Mouse (Mus musculus) embryo, embryonic 10 days (tissue): ENCODE measurements around the gene Ppp1r32.

Source experiments
- DNase-seq: peaks from one replicate; pipeline ENCODE4 v3.0.0-alpha.2; 2015; ENCODE audit warnings: low spot score

Gene Ppp1r32

DNA sequence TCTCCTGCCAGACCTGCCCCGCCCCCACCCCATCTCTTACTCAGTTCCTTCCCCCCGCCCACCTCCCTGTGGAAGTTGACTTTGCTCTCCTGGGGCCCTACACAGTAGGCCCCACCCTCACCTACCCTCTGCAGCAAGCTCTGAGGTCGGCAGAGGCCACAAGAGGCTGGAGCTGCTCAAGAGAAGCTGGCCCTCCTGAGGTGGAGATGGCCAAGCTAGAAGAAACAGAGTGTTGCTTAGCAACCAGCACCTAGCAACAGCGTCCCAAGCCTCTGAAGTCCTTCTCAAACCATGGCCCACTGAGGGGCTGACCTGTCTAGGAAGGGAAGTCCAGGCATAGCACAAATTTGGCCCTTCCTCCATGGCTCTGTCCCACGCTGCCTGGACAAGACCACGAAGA lies at the start of gene Ppp1r32:
Gene Ppp1r32, minus strand, starts transcription at position 226 of the 400 bp plus-strand sequence.
- DNase-seq, result peak; percentile 88

DNA sequence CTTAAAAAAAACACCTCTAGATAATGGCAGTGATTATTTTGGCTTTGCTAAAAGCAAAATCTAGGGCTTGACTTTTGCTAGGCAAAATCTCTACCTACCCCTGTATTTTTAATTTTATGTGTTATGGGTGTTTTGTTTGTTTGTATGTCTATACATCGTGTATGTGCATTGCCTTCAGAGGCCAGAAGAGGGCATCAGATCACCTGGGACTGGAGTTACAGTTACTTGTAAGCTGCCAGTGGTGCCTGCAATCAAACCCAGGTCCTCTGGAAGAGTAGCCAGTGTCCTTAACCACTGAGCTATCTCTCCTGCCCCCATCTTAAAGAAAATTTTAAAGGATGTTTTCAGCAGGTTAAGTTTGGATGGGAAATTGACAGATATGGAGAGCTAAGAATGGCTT lies 47.4 kb upstream of the Ppp1r32 start:
- DNase-seq, result no peak

DNA sequence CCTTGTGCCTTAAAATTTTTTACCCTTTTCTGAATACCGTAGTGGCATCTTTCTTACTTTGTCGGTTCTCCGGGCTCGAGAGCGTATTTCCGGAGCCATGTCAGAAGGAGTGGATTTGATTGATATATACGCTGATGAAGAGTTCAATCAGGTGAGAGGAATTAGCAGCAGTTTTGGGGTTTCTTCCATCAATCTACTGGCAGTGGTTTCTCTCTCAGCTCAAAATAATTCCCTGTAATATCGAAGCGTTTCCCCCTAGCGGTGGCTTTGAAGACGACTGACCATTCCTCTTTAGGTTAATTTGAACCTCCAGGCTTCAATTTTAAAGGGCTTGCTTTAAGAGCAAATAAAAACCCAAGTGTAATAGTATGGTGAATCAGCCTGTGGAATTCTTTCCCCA lies 43.2 kb upstream of the Ppp1r32 start, which contains the start of gene Sdhaf2:
Gene Sdhaf2, minus strand, starts transcription at position 233 of the 400 bp plus-strand sequence.
- peak; percentile 71 for DNase-seq

DNA sequence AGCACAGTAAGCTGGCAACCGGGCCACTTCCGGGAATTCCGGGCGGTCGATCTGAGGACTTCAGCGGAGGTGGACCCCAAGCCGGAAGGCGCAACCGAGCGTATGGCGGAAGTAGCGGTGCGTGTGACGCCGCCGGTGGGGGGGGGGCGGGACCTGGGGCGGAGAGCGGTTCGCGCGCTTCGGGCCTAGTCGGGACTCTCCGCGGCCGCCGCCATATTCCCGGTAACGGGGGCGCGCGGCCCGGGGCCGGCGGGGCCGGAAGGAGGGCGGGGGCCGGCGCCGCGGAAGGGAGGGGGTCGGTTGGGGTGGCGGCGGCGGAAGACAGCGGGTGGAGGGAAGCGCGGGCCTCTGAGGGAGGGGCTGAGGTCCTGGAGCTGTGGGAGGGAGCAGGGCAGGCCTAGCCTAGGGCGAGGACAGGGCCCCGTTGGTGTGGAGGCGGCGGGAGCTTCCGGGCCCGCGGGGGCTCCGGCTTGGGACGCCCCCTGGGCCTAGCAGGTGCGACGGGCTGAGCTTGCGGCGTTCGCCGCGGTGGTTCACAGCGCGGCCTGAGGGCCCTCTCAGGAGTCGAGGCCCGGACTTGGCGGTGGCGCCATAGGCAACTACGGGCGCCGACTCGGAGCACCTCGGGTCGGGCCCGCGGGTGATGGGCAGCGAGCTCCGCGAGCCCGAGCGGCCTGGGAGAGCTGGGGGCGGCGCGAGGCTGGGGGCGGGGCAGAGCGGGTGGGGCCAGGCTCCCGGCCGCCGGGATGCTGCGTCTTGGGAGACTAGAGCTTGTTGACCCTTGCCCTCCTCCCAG lies 42.6 kb upstream of the Ppp1r32 start, which contains the start of gene Cpsf7:
Gene Cpsf7, plus strand, starts transcription at position 161 of the 796 bp plus-strand sequence.
- DNase-seq, result peak; percentile 93

DNA sequence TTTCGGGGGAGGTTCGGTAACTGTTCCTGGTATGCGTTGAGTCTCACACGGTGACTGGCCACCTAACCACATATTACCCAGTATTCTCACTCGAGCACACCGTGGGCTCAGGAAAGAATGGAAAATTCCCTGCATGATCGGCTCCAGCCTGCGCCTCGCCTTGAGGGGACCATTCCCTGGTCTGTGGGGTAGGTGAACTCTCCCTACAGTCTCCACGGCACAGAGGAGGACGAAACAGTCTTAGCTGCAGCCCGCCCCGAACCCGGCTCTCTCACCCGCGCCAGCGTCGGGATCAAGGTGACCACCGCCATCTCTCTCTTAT lies 42.0 kb upstream of the Ppp1r32 start:
- no peak for DNase-seq

DNA sequence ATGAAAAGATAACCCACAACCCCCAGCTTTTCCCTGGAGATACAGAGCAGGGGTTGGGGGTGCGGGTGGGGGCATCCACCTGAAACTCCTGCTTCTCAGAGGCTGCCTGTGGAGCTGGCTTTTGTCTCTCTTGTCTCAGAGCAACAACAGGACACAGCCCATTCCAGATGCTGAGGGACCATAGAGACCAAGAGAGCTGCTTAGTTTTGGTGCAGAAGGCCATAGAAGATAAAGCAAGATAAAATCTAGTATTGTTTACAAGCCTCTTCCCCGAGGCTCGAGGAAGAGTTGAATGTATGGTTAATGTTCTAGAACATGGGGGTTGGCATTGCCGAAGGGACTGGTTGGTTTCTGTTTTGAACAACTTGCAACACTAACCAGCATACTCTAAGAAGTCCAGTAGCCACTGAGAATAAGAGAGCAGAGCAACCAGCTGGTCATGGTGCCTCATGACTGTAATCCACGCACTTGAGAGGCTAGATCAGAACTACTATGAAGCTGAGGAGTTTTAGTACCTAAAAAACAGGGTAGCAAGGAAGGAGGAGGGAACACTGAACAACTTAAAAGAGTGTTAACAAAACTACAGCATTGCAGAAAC lies 40.9 kb upstream of the Ppp1r32 start:
- DNase-seq, result no peak

DNA sequence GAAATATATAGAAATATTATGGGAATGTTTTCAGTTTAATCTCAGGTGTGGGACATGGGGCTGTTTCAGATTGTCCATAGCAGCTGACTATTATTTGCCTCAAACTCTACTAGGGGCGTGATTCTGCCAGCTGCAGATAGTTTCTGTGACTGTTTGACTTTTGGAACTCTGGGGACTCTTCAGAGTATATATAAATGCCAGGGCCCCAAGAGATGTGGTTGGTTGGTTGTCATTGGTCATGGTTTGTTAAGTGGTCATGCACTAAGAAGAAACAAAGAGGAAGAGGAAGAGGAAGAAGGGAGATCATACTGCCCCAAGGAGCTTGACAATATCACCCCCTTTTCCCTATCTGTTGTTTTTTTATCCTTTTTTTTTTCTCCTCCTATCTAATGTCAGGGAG lies 39.2 kb upstream of the Ppp1r32 start:
- DNase-seq, result no peak

DNA sequence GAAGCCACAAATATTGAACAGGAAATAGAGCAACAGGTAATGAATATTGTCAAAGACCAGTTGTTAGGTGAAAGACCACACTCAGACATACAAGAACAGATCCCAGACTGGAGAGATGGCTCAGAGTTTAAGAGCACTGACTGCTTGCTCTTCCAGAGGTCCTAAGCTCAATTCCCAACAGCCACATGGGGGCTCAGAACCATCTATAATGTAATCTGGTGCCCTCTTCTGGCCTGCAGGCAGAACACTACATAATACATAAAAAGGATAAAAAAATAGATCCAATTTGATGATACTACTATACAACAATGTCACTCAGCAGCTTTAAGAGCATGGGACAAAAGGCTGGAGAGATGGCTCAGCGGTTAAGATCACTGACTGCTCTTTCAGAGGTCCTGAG lies 37.6 kb upstream of the Ppp1r32 start:
- DNase-seq, result peak; percentile 48

DNA sequence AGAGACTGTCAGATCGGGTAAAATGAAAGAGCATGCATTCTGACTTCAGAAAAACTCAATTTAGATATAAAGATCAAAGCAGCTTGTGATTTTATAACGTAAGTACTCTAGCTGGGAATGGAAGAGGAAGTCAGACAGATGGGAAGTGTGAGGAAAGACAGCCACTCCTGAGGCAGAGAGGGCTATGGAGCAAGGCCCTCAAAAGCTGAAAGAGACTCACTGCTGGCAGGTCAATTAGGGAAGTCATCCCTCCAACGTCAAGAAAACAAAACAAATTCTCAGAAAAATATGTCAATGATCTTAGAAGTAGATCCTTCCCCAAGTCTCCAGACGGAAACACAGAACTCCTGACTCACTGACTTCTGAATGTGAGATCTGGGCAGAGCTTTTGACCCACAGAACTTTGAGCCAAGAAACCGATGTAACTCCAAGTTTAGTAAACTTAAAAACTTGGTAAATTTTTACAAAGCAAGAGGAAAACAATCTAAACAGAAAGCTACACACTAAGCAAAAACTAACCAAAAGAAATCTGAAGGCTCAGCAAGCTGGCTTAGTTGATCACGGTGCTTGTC lies 28.1 kb upstream of the Ppp1r32 start:
- no peak for DNase-seq

DNA sequence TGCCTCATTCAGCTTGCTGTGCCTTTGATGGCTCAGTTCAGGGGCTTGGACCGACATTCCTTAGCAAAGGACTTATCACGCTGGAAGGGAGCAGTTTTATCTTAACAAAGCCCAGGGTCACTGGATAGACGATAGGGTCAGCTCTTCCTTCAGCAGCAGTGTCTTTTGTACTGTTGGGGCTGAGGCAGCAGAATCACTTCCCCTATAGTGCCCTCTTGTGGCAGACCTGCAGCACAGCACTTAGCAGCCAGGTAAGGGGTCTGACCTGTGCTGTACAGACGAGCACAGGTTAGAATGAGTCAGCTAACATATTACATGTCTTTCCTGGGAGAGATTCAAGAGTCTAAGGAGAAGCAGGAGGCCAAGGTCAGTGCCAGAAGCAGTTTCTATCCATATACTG lies 19.8 kb upstream of the Ppp1r32 start:
- peak; percentile 84 for DNase-seq

DNA sequence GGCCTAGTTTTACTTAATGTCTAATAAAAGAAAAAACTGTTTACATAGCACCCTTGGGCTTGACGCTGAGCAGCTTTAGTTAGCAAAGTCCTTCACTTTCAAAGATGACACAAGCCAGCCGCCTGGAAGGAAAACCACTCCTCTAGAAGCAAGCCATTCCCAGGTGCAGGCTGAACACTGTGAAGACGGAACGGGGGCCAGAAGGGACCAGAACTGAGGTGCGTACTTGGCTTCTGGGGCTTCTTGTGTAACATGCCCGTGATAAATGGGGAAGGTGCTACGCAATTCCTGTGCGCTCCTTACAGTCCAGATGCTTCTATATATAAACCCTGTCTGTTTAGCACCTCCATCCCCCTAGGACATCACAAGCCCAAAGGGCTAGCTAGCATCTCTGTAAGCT lies 17.9 kb upstream of the Ppp1r32 start:
- no peak for DNase-seq

DNA sequence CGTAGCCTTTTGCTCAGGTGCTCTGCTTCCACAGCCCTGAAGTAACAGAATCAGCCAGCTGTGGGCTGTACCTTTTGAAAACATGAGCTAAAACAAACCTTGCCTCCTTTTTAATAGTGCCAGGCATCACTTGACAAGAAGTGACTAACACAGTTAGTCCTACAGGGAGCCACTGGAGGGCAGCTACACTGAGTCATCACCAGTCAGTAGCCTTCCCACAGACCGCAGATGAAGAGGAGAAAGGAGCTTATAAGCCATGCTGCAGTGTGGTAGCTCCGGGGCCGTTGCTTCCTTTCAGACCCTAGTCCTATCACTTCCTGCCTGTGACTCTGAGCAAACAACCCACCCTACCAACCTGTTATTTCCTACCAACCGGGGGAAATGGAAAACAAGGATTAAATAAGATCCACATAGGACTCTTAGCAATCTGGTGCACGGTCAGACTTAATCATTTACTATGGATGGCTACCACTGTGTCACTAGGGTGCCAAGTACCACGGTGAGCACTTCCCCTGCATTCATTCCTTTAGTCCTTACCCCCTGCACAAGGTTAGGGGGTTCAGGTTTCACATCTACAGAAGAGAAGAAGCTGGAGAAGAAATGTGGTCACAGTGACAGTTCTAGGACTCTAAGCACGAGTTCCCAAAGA lies 14.9 kb upstream of the Ppp1r32 start:
- no peak for DNase-seq

DNA sequence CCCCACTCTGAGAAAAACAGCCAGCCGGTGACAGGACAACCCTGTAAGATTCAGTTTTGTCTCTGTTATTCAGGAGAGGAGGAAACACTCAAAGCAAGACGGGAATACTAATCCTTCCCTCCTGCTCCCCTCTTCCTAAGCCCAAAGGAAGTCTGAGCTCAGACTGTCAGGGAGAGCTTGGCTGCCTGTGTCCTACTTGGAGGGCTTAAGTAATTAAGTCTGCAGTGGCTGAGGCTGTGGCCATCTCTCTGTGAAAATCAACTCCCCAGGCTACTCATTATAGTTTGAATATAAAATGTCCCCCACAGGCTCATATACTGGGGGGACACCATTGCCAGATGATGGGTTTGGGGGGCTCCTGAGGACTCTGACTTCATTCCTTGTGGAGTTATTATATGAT lies 14.2 kb upstream of the Ppp1r32 start:
- DNase-seq, result no peak

DNA sequence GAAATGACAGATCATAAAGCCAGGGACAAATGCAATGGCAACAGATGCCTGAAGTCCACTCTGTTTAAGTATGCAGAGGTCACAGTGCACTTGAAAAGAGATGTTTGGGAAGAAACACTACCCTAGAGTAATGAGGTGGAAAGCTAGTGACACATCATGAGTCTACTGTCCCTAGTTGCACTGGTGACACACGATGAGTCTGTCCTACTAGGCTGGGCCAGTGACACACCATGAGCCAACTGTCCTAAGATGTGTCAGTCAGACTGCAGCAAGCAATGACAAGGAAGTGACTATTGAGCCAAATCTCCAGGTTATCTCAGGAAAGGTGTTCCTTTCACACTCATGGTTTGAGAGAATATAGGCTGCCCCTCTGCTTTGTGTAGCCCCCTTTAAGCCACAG lies 12.9 kb upstream of the Ppp1r32 start:
- no peak for DNase-seq

DNA sequence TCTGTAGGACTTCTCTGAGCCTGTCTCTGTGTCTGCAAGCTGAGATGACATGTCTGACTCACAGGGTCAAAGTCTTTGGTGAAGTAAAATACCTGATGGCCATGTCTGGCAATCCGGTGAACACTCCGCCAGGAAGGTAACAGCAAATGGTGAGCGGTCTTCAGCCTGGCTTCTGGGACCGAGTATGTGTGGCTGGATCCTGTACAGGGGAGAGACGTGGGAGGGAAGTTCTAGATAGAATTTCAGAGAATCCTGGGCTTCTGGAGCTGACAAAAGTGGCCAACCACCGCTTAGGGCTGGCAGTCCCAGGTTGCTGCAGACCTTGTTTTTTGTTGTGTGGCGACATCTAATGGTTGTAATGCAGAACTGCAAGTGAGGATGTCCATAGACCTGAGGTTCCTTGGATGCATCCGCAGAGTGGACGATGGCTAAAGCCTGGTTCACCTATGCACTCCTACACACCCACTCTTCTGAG lies 3.6 kb upstream of the Ppp1r32 start:
- DNase-seq, result peak; percentile 88

DNA sequence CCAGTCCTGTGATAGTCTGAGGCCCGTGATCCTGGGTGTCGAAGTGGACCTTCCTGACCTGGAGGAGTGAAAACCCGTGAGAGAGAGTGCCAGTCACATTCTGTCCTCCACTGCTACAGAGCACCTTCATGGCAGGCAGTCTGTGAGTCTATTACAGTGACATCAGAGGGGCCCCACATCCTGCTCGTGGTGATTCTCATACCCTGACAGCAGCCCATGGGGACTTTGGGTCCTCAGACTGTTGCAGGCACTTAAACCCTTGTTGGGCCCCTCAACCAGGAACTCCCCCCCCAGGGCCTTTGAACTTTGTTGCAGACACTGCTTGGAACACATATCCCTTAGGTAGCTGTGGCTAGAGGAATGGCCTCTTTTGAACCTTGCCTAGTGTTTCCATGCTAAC lies 3.2 kb downstream of the Ppp1r32 start:
- DNase-seq, result no peak

DNA sequence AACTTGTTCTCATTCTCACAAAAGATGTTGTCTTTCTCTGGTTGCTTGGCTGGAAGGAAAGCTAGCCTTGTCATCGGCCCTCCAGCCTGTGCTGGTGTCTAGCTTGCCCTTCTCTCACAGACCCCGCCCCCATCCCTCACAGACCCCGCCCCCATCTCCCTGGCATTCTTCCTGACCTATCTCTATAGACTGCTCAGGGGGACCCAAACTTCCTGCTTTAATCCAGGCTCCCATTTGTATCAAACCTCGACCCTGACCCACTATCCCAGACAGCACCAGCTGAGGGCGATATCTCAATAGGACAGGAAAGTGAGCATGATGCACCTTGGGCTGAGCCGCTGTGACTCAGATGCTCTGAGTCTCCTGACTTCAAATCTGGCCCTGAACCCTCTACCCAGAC lies 8.9 kb downstream of the Ppp1r32 start:
- DNase-seq, result no peak

DNA sequence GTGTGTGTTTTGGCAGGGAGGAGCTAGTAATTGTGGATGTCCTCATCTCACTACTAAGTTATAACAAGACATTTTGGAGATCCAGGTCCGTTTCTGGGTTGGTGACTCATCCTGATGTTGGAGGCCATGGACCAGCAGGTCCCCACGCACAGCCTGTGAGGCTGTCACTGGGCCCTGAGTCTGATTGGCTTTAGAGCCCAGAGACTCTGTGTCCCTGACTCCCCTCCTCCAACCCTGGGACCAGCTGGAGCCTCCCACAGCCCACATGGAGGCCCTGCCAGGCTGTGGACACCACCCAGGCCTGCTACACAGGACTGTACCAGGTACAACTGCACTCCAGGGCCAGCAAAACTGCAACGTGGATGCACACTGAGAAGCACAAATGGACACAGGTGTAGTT lies 9.8 kb downstream of the Ppp1r32 start:
- DNase-seq, result no peak

DNA sequence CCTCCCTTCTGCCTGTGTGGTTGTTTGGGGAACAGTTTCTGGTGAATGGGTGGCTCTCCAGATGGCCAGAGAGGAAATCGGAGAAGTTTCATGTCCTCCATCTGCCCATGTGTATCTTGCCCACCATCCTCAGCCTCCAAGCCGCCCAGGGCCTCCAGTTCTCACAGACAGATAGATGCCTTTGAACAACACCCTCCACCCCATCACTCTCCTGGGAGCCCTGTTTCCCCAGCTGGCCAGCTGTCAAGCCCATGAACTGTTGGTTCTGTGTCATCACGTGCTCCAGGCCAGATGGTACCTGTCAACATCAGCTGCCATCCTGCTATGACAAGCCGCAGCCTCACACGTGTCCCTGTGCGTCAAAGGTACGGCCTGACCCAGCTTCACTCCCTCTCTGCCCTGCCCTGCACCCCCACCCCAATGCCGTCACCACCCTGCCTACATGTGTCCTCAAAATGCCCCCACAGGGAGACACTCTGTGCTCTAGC lies 13.5 kb downstream of the Ppp1r32 start:
- DNase-seq, result no peak

DNA sequence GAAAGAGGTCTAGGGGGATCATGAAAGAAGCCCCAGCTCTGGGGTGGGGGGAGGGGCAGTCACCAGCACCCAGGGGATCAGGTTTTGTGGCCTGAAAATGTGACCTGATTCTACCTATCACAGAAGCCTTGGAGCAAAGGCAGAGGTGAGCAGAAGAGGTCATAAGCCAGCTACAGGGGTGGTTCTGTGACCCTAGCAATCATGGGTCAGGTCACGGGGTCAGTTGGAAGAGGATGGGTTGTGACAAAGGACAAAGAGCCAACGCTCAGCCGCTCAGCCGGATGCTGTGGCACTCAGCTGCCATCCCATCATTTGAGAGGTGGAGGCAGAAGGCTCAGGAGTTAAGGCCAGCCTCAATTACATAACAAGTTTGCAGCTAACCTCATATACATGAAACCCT lies 18.3 kb downstream of the Ppp1r32 start:
- DNase-seq, result peak; percentile 68

DNA sequence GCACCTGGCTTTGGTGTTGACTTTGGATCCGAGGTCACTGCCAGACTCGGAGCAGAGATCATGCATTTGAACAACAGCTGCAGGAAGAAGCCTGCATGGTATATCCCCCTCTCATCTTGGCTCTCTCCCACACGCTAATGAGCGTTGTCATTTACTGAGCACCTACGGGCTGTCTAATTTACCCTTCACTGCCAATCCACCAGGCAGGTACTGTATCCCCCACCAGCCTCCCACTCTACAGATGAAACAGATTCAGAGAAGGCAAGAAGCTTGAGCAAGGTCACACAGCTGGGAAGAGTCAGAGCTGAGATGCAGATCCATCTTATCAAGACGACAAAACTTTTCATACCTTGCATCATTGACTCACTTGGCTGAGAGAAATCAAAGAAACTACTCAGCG lies 21.1 kb downstream of the Ppp1r32 start:
- no peak for DNase-seq

DNA sequence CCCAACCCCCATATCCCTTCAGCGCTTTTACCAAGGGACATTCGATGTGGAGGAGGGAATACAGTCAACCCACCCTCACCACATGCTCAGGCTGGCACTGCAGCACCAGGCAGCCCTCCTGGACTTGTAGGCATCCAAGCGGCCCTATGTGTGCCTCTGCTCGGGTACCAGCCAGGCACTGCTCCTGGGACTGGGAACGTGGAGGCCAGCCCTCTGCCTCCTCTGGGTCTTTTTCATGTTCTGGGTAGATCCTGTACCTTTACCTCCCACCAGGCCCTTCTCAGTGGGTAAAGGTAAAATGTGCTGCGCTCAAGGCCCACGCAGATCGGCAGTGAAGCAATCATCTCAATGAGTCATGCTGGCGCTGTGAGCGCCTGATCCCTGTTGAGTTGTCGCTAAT lies 22.8 kb downstream of the Ppp1r32 start:
- DNase-seq, result no peak

DNA sequence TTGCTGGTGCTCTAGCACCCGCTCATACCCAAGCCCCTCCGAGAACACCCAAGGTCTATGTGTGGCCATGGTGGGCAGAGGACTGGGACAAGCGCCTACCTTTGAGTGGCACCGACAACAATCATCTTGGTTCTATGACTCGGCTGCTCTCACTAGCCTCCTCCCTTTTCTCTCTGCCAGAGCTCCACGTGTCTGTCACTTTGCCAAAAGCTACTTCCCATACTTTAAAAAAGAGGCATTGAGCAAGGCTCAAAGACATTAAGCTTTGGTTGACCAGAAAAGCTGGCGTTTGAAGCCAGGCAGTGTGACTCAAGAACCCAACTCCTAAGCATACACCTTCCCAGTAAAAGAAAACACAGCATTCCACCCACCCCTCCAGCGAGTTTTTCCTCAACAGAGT lies 24.6 kb downstream of the Ppp1r32 start:
- no peak for DNase-seq
